ENCODE assay signal across 8 mouse cellular contexts in the genomic region with DNA sequence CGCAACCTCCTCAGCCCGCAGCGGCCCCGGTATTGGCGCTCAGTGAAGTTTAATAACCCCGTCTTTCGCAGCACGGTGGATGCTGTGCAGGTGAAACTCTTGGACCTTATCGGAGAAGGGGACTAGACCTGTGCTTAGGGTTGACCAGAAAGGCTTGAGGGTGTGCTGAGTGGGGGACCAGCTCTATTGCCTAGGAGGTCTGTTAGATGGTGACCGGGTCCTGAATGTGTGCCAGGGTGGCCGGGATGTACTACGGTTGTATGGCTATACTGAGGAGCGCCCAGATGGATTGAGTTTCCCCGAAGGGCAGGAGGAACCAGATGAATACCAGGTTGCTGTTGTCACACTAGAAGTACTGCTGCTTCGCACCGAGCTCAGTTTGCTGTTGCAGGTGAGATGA. TPM values are rescaled to one million over a fixed set of nuclear protein-coding genes. Genes with fewer than 3 reads are reported as not detected.
A peak's percentile ranks its signal among the peaks of the same experiment; 100 is the strongest.
DNase-seq lines count a peak whose midpoint lies in the region; ATAC-seq and TF ChIP-seq lines count a peak whose summit lies in the region.

No protein-coding gene starts in this region.

- no peak for TF ChIP-seq CTCF in heart, adult 2 months (IDR thresholded peaks at IDR 0.05)
- no peak for TF ChIP-seq CTCF in E14TG2a.4 (conservative IDR thresholded peaks at IDR 0.05; ENCODE audit: low read length)

- H3K4me3 ChIP-seq in heart, adult 2 months, result peak overlapping the region; percentile 72
- peak overlapping the region; percentile 99 for H3K4me3 ChIP-seq in E14TG2a.4 (replicated peaks; ENCODE audit: low read length)
- H3K4me3 ChIP-seq in forebrain, embryonic 13.5 days, result peak overlapping the region; percentile 92
- peak overlapping the region; percentile 97 for H3K4me3 ChIP-seq in limb, embryonic 13.5 days
- peak overlapping the region; percentile 94 for H3K4me3 ChIP-seq in stomach, embryonic 16.5 days (replicated peaks; ENCODE audit: low read length)

- H3K27ac ChIP-seq in heart, adult 2 months, result peak overlapping the region; percentile 97
- no peak overlapping the region for H3K27ac ChIP-seq in forebrain, embryonic 13.5 days
- peak overlapping the region; percentile 48; the same call in 1 of the 2 replicates for H3K27ac ChIP-seq in limb, embryonic 13.5 days
- H3K27ac ChIP-seq in stomach, embryonic 16.5 days (ENCODE audit: low read length), result peak overlapping the region; percentile 100

- no peak for TF ChIP-seq EP300 in heart, adult 2 months (IDR thresholded peaks at IDR 0.05; ENCODE audit: insufficient read depth, low read depth, low read length)

- peaks cover 3% of the 10 kb centered on the region; the same call in 1 of the 2 replicates for H3K79me2 ChIP-seq in heart, adult 2 months (replicated peaks; ENCODE audit: control insufficient read depth, insufficient read depth, low read length)

- no peaks in the 10 kb centered on the region for H3K27me3 ChIP-seq in heart, adult 2 months (ENCODE audit: control insufficient read depth, insufficient read depth, low read length)
- H3K27me3 ChIP-seq in E14TG2a.4 (ENCODE audit: insufficient read depth, low read length), result no peaks in the 10 kb centered on the region
- H3K27me3 ChIP-seq in forebrain, embryonic 13.5 days, result no peaks in the 10 kb centered on the region
- H3K27me3 ChIP-seq in limb, embryonic 13.5 days, result no peaks in the 10 kb centered on the region
- no peaks in the 10 kb centered on the region for H3K27me3 ChIP-seq in stomach, embryonic 16.5 days (ENCODE audit: control insufficient read depth, insufficient read depth, low read length)

- no peak for TF ChIP-seq POLR2A in heart, adult 2 months (IDR thresholded peaks at IDR 0.05; ENCODE audit: insufficient read depth, low read depth, low read length)

- DNase-seq in heart, adult 2 months, result no peak
- DNase-seq in heart, postnatal 36 days, result no peak
- DNase-seq in thymus, postnatal 10 days (ENCODE audit: low spot score in 2 of 2), result no peak

- peak overlapping the region; percentile 98 for H3K9ac ChIP-seq in heart, adult 2 months (ENCODE audit: low read depth, low read length)
- peak overlapping the region; percentile 89 for H3K9ac ChIP-seq in forebrain, embryonic 13.5 days
- peak overlapping the region; percentile 89 for H3K9ac ChIP-seq in limb, embryonic 13.5 days
- H3K9ac ChIP-seq in stomach, embryonic 16.5 days (ENCODE audit: low read length), result peak overlapping the region; percentile 86

- peaks cover 7% of the 10 kb centered on the region for H3K4me1 ChIP-seq in heart, adult 2 months (ENCODE audit: control insufficient read depth, insufficient read depth, low read length)
- peaks cover 52% of the 10 kb centered on the region for H3K4me1 ChIP-seq in E14TG2a.4 (replicated peaks; ENCODE audit: low read depth, low read length)
- H3K4me1 ChIP-seq in forebrain, embryonic 13.5 days, result peaks cover 32% of the 10 kb centered on the region
- peaks cover 29% of the 10 kb centered on the region for H3K4me1 ChIP-seq in limb, embryonic 13.5 days
- peaks cover 22% of the 10 kb centered on the region for H3K4me1 ChIP-seq in stomach, embryonic 16.5 days (ENCODE audit: control insufficient read depth, insufficient read depth, low read length)

- H3K36me3 ChIP-seq in heart, adult 2 months (ENCODE audit: control insufficient read depth, insufficient read depth, low read length), result peaks cover 4% of the 10 kb centered on the region; the same call in 1 of the 2 replicates
- H3K36me3 ChIP-seq in E14TG2a.4 (ENCODE audit: insufficient read depth, low read length), result peaks cover 59% of the 10 kb centered on the region
- H3K36me3 ChIP-seq in forebrain, embryonic 13.5 days (ENCODE audit: poor library complexity, severe bottlenecking), result peaks cover 40% of the 10 kb centered on the region
- H3K36me3 ChIP-seq in limb, embryonic 13.5 days, result peaks cover 55% of the 10 kb centered on the region
- H3K36me3 ChIP-seq in stomach, embryonic 16.5 days (ENCODE audit: control insufficient read depth, insufficient read depth, low read length), result peaks cover 21% of the 10 kb centered on the region; the same call in 1 of the 2 replicates

- peak overlapping the region; percentile 92 for H3K4me2 ChIP-seq in forebrain, embryonic 13.5 days
- H3K4me2 ChIP-seq in limb, embryonic 13.5 days (replicated peaks), result peak overlapping the region; percentile 99
- H3K4me2 ChIP-seq in stomach, embryonic 16.5 days (ENCODE audit: low read depth, low read length), result peak overlapping the region; percentile 92

- 2% methylated on average over 16 of the region's 16 CpGs for whole genome bisulfite sequencing in heart, adult 2 months
- 8% methylated on average over 16 of the region's 16 CpGs for WGBS in forebrain, embryonic 13.5 days
- WGBS in limb, embryonic 13.5 days, result 3% methylated on average over 16 of the region's 16 CpGs
- 2% methylated on average over 16 of the region's 16 CpGs for WGBS in stomach, embryonic 16.5 days

- no peaks in the 10 kb centered on the region for H3K9me3 ChIP-seq in E14TG2a.4 (ENCODE audit: low read length)
- H3K9me3 ChIP-seq in forebrain, embryonic 13.5 days (replicated peaks), result no peaks in the 10 kb centered on the region
- H3K9me3 ChIP-seq in limb, embryonic 13.5 days, result no peaks in the 10 kb centered on the region
- no peaks in the 10 kb centered on the region for H3K9me3 ChIP-seq in stomach, embryonic 16.5 days (replicated peaks; ENCODE audit: control insufficient read depth, low read length)

- ATAC-seq in forebrain, embryonic 13.5 days, result no peak
- ATAC-seq in limb, embryonic 13.5 days (ENCODE audit: low FRiP score, low read depth), result no peak
- ATAC-seq in stomach, embryonic 16.5 days (ENCODE audit: insufficient read depth, low FRiP score), result no peak
- no peak for ATAC-seq in granulocyte monocyte progenitor cell, adult 5-6 weeks (replicated peaks; ENCODE audit: poor library complexity, severe bottlenecking)

- intact Hi-C loops in heart, adult 2 months (cut with DNase I), result no loop called here
- intact Hi-C loops in heart, postnatal 36 days (cut with DNase I), result loop anchor here (2.0 kb wide), 1 partner anchor 15 kb away; no protein-coding TSS in a partner anchor

RNA-seq across cellular contexts. Expression of a gene that starts 0.7 kb away (rescaled TPM):
- total RNA-seq in heart, adult 2 months (2021), result 10 to 100 TPM; 27.5 to 30.9 TPM
- polyA plus RNA-seq in heart, adult 2 months (2012; rRNA removed), result 19.7 and 24.3 TPM in 2 replicates
- total RNA-seq in heart, postnatal 36 days (2021), result 10 to 100 TPM; 29.1 to 35.0 TPM
- 13.3 and 22.0 TPM in 2 replicates for polyA plus RNA-seq in forebrain, embryonic 13.5 days (2015; fragmentation: Nextera tagmentation; extraction: Ambion mirVana)
- 22.5 and 23.2 TPM in 2 replicates for polyA plus RNA-seq in limb, embryonic 13.5 days (2015; fragmentation: Nextera tagmentation; extraction: Ambion mirVana)
- polyA plus RNA-seq in stomach, embryonic 16.5 days (2015; fragmentation: Nextera tagmentation; extraction: Ambion mirVana), result 18.1 and 19.1 TPM in 2 replicates
- total RNA-seq in granulocyte monocyte progenitor cell, adult 5-6 weeks (2014; fragmentation: Nextera tagmentation), result 20.1 and 21.9 TPM in 2 replicates
- total RNA-seq in granulocyte monocyte progenitor cell, adult 5-6 weeks (2017), result 9.1 and 19.8 TPM in 2 replicates

RNA-seq across cellular contexts. Expression of a gene that starts 1.3 kb away (rescaled TPM):
- total RNA-seq in heart, adult 2 months (2021), result 100 to 1,000 TPM; 119 to 120 TPM
- 37.3 and 56.7 TPM in 2 replicates for polyA plus RNA-seq in heart, adult 2 months (2012; rRNA removed)
- 100 to 1,000 TPM; 103 to 107 TPM for total RNA-seq in heart, postnatal 36 days (2021)
- polyA plus RNA-seq in forebrain, embryonic 13.5 days (2015; fragmentation: Nextera tagmentation; extraction: Ambion mirVana), result 200 and 206 TPM in 2 replicates
- 251 and 280 TPM in 2 replicates for polyA plus RNA-seq in limb, embryonic 13.5 days (2015; fragmentation: Nextera tagmentation; extraction: Ambion mirVana)
- 203 and 283 TPM in 2 replicates for polyA plus RNA-seq in stomach, embryonic 16.5 days (2015; fragmentation: Nextera tagmentation; extraction: Ambion mirVana)
- total RNA-seq in granulocyte monocyte progenitor cell, adult 5-6 weeks (2014; fragmentation: Nextera tagmentation), result 330 and 352 TPM in 2 replicates
- 225 and 247 TPM in 2 replicates for total RNA-seq in granulocyte monocyte progenitor cell, adult 5-6 weeks (2017)

RNA-seq across cellular contexts. Expression of a gene that starts 7.1 kb away (rescaled TPM):
- total RNA-seq in heart, adult 2 months (2021), result 10 to 100 TPM; 58.4 to 61.1 TPM
- 52.9 and 54.2 TPM in 2 replicates for polyA plus RNA-seq in heart, adult 2 months (2012; rRNA removed)
- 10 to 100 TPM; 59.7 to 63.2 TPM for total RNA-seq in heart, postnatal 36 days (2021)
- polyA plus RNA-seq in forebrain, embryonic 13.5 days (2015; fragmentation: Nextera tagmentation; extraction: Ambion mirVana), result 8.2 and 8.8 TPM in 2 replicates
- 4.9 and 5.0 TPM in 2 replicates for polyA plus RNA-seq in limb, embryonic 13.5 days (2015; fragmentation: Nextera tagmentation; extraction: Ambion mirVana)
- polyA plus RNA-seq in stomach, embryonic 16.5 days (2015; fragmentation: Nextera tagmentation; extraction: Ambion mirVana), result 11.4 and 11.5 TPM in 2 replicates
- 0.85 TPM in 1 of 2 replicates, not detected in the other for total RNA-seq in granulocyte monocyte progenitor cell, adult 5-6 weeks (2014; fragmentation: Nextera tagmentation)
- 2.1 and 5.1 TPM in 2 replicates for total RNA-seq in granulocyte monocyte progenitor cell, adult 5-6 weeks (2017)

RNA-seq across cellular contexts. Expression of a gene that starts 11.1 kb away (rescaled TPM):
- total RNA-seq in heart, adult 2 months (2021), result 1 to 10 TPM; 9.7 to 9.8 TPM
- 22.2 and 29.3 TPM in 2 replicates for polyA plus RNA-seq in heart, adult 2 months (2012; rRNA removed)
- 10 to 100 TPM; 10.6 to 17.7 TPM for total RNA-seq in heart, postnatal 36 days (2021)
- 6.9 and 7.2 TPM in 2 replicates for polyA plus RNA-seq in forebrain, embryonic 13.5 days (2015; fragmentation: Nextera tagmentation; extraction: Ambion mirVana)
- polyA plus RNA-seq in limb, embryonic 13.5 days (2015; fragmentation: Nextera tagmentation; extraction: Ambion mirVana), result 11.2 and 11.4 TPM in 2 replicates
- 10.7 and 12.4 TPM in 2 replicates for polyA plus RNA-seq in stomach, embryonic 16.5 days (2015; fragmentation: Nextera tagmentation; extraction: Ambion mirVana)
- total RNA-seq in granulocyte monocyte progenitor cell, adult 5-6 weeks (2014; fragmentation: Nextera tagmentation), result 23.4 and 31.2 TPM in 2 replicates
- total RNA-seq in granulocyte monocyte progenitor cell, adult 5-6 weeks (2017), result 21.9 and 27.4 TPM in 2 replicates

RNA-seq across cellular contexts. Expression of a gene that starts 14.3 kb away (rescaled TPM):
- total RNA-seq in heart, adult 2 months (2021), result 100 to 1,000 TPM; 231 to 264 TPM
- polyA plus RNA-seq in heart, adult 2 months (2012; rRNA removed), result 101 and 118 TPM in 2 replicates
- 100 to 1,000 TPM; 250 to 298 TPM for total RNA-seq in heart, postnatal 36 days (2021)
- polyA plus RNA-seq in forebrain, embryonic 13.5 days (2015; fragmentation: Nextera tagmentation; extraction: Ambion mirVana), result 154 and 156 TPM in 2 replicates
- 145 and 150 TPM in 2 replicates for polyA plus RNA-seq in limb, embryonic 13.5 days (2015; fragmentation: Nextera tagmentation; extraction: Ambion mirVana)
- polyA plus RNA-seq in stomach, embryonic 16.5 days (2015; fragmentation: Nextera tagmentation; extraction: Ambion mirVana), result 149 and 162 TPM in 2 replicates
- total RNA-seq in granulocyte monocyte progenitor cell, adult 5-6 weeks (2014; fragmentation: Nextera tagmentation), result 534 and 592 TPM in 2 replicates
- total RNA-seq in granulocyte monocyte progenitor cell, adult 5-6 weeks (2017), result 280 and 325 TPM in 2 replicates
